Mouse (Mus musculus) large intestine, adult 2 months (tissue): ENCODE measurements around the gene Zfp784. TPM values are rescaled to one million over a fixed set of nuclear protein-coding genes. Genes with fewer than 3 reads are reported as not detected.
"Not testable (repeated sequence)": the region's sequence is repeated elsewhere in the genome, so short reads cannot be mapped to it uniquely, and the experiment has no call there.

ENCODE experiments used
- DNase-seq: peaks from one replicate; pipeline ENCODE4 v3.0.0-alpha.2; 2012; ENCODE audit warnings: low read depth, low spot score
- WGBS: fragments of 180-500 bp; shearing (Covaris S2); methylation state at CpG from one replicate; pipeline ENCODE4 v1.1.7; 2018; 5-methylcytosine and 5-hydroxymethylcytosine counted together
- polyA plus RNA-seq: library from polyadenylated mRNA; depleted of rRNA; stranded (reverse); fragments of >200 nt; gene quantifications from 2 replicates; pipeline ENCODE4 v1.2.3, GENCODE M21; 2012; rRNA removed

The Zfp784 gene
- polyA plus RNA-seq = 6.8 and 7.0 TPM in 2 replicates

- under 1% methylated on average over 48 of the region's 48 CpGs for WGBS
- peak; percentile 68 for DNase-seq
Observed at GRCm38 (mm10) chr7:5038109-5038732, at the start of gene Zfp784. Gene Zfp784 (minus strand): TSS chr7:5038446.

GRCm38 (mm10) chr7:5087886-5088285, 49.6 kb upstream of the Zfp784 start:
- WGBS = 23% methylated on average over 4 of the region's 4 CpGs
- DNase-seq = peak; percentile 87

GRCm38 (mm10) chr7:5086921-5087440, 48.7 kb upstream of the Zfp784 start:
- 31% methylated on average over 5 of the region's 5 CpGs for WGBS

GRCm38 (mm10) chr7:5085512-5085911, 47.3 kb upstream of the Zfp784 start:
- DNase-seq = no peak
- 100% methylated on average over 1 of the region's 1 CpGs for WGBS

More at GRCm38 (mm10) chr7:5086921-5087440, 48.7 kb upstream of the Zfp784 start:
- no peak for DNase-seq

- DNase-seq = no peak
- WGBS = 67% methylated on average over 18 of the region's 18 CpGs
Observed at GRCm38 (mm10) chr7:5083325-5084105, 45.3 kb upstream of the Zfp784 start.

- DNase-seq = no peak
- 51% methylated on average over 2 of the region's 2 CpGs for WGBS
Observed at GRCm38 (mm10) chr7:5081939-5082338, 43.7 kb upstream of the Zfp784 start.

GRCm38 (mm10) chr7:5081241-5081640, 43.0 kb upstream of the Zfp784 start:
- no peak for DNase-seq
- 20% methylated on average over 6 of the region's 6 CpGs for WGBS

- 4% methylated on average over 6 of the region's 6 CpGs for WGBS
- DNase-seq = no peak
Observed at GRCm38 (mm10) chr7:5080815-5081214, 42.6 kb upstream of the Zfp784 start.

- DNase-seq = peak; percentile 85
- WGBS = under 1% methylated on average over 81 of the region's 81 CpGs
Observed at GRCm38 (mm10) chr7:5080010-5080751, 41.9 kb upstream of the Zfp784 start, which contains the start of gene Epn1. Gene Epn1 (plus strand): TSS chr7:5080235.

- DNase-seq = not testable (repeated sequence)
- 34% methylated on average over 11 of the region's 13 CpGs for WGBS
Observed at GRCm38 (mm10) chr7:5079365-5080009, 41.2 kb upstream of the Zfp784 start.

GRCm38 (mm10) chr7:5076931-5077330, 38.7 kb upstream of the Zfp784 start:
- no peak for DNase-seq
- whole genome bisulfite sequencing = 75% methylated on average over 2 of the region's 2 CpGs

- DNase-seq = no peak
- WGBS = 92% methylated on average over 5 of the region's 5 CpGs
Observed at GRCm38 (mm10) chr7:5074984-5075383, 36.7 kb upstream of the Zfp784 start.

GRCm38 (mm10) chr7:5073586-5073985, 35.3 kb upstream of the Zfp784 start:
- WGBS = 32% methylated on average over 1 of the region's 1 CpGs

GRCm38 (mm10) chr7:5064886-5065285, 26.6 kb upstream of the Zfp784 start:
- no peak for DNase-seq
- WGBS = 87% methylated on average over 6 of the region's 6 CpGs

More at GRCm38 (mm10) chr7:5073586-5073985, 35.3 kb upstream of the Zfp784 start:
- no peak for DNase-seq

- no peak for DNase-seq
- WGBS = under 1% methylated on average over 51 of the region's 51 CpGs
Observed at GRCm38 (mm10) chr7:5062360-5063001, 24.2 kb upstream of the Zfp784 start.

GRCm38 (mm10) chr7:5061774-5062359, 23.6 kb upstream of the Zfp784 start, which contains the start of gene U2af2:
Gene U2af2 (plus strand): TSS chr7:5062143.
- WGBS = under 1% methylated on average over 63 of the region's 65 CpGs
- DNase-seq = no peak

GRCm38 (mm10) chr7:5060944-5061773, 22.9 kb upstream of the Zfp784 start:
- under 1% methylated on average over 60 of the region's 60 CpGs for WGBS

More at GRCm38 (mm10) chr7:5060944-5061773, 22.9 kb upstream of the Zfp784 start:
- peak; percentile 95 for DNase-seq
